Mouse (Mus musculus) C3H10T1/2 (cell line): ENCODE measurements around the gene Ccnt1. TPM values are rescaled to one million over a fixed set of nuclear protein-coding genes. Genes with fewer than 3 reads are reported as not detected.

Experiments
- polyA plus RNA-seq, 2 experiments: library from polyadenylated mRNA; unstranded; fragments of >200 nt; fragmentation: generic; extraction: Trizol; gene quantifications; one replicate each; pipeline ENCODE4 v1.2.1; 2012; ENCODE audit warnings: missing spikeins in 2 of 2

Ccnt1 gene
- 10 to 100 TPM in 1 of 2 experiments, 1 to 10 TPM in 1; 2.5 to 12.9 TPM for polyA plus RNA-seq

GRCm38 (mm10) chr15:98570873-98571538 lies at the start of gene Ccnt1, which contains the start of gene 4930415O20Rik:
TSS of gene Ccnt1 (minus strand) at chr15:98570923.
TSS of gene 4930415O20Rik (plus strand) at chr15:98571004.

GRCm38 (mm10) chr15:98609331-98610130 lies 38.8 kb upstream of the Ccnt1 start, which contains the start of gene Adcy6:
TSS of gene Adcy6 (minus strand) at chr15:98610076.

GRCm38 (mm10) chr15:98533881-98534627 lies 36.7 kb downstream of the Ccnt1 start, which contains the start of gene Kansl2:
TSS of gene Kansl2 (minus strand) at chr15:98534264.

GRCm38 (mm10) chr15:98492102-98492501 lies 78.6 kb downstream of the Ccnt1 start, which contains the start of gene Olfr279:
TSS of gene Olfr279 (plus strand) at chr15:98492402.

Other genes with a start within 250 kb of the Ccnt1 start
- not detected for gene Olfr284, start 229.9 kb downstream of the Ccnt1 start, polyA plus RNA-seq
- gene Olfr283, start 190.0 kb downstream of the Ccnt1 start, polyA plus RNA-seq: not detected
- not detected for gene Olfr282, start 139.7 kb downstream of the Ccnt1 start, polyA plus RNA-seq
- gene Olfr281, start 118.3 kb downstream of the Ccnt1 start, polyA plus RNA-seq: not detected
- gene OR5BS1P, start 101.0 kb downstream of the Ccnt1 start, polyA plus RNA-seq: not detected
- not detected for gene Lalba, start 88.2 kb downstream of the Ccnt1 start, polyA plus RNA-seq
- not detected for gene Olfr279, start 78.5 kb downstream of the Ccnt1 start, polyA plus RNA-seq
- gene Kansl2, start 36.7 kb downstream of the Ccnt1 start, polyA plus RNA-seq: 10 to 100 TPM; 32.2 to 58.9 TPM
- under 1 TPM in 1 of 2 experiments, not detected in 1; 0.20 TPM for gene 4930415O20Rik, start 81 bp upstream of the Ccnt1 start, polyA plus RNA-seq
- gene Adcy6, start 39.2 kb upstream of the Ccnt1 start, polyA plus RNA-seq: 10 to 100 TPM in 1 of 2 experiments, 1 to 10 TPM in 1; 7.2 to 50.2 TPM
- gene Cacnb3, start 59.9 kb upstream of the Ccnt1 start, polyA plus RNA-seq: 100 to 1,000 TPM in 1 of 2 experiments, 10 to 100 TPM in 1; 85.9 to 108 TPM
- gene Ddx23, start 92.0 kb upstream of the Ccnt1 start, polyA plus RNA-seq: 10 to 100 TPM; 22.9 to 83.0 TPM
- gene Rnd1, start 106.5 kb upstream of the Ccnt1 start, polyA plus RNA-seq: 10 to 100 TPM in 1 of 2 experiments, 1 to 10 TPM in 1; 9.0 to 10.5 TPM
- gene Ccdc65, start 137.3 kb upstream of the Ccnt1 start, polyA plus RNA-seq: 1 to 10 TPM in 1 of 2 experiments, under 1 TPM in 1; 0.59 to 4.3 TPM
- 100 to 1,000 TPM; 121 to 127 TPM for gene Fkbp11, start 157.3 kb upstream of the Ccnt1 start, polyA plus RNA-seq
- gene Arf3, start 192.3 kb upstream of the Ccnt1 start, polyA plus RNA-seq: 100 to 1,000 TPM in 1 of 2 experiments, 10 to 100 TPM in 1; 39.1 to 104 TPM
- gene Wnt10b, start 207.2 kb upstream of the Ccnt1 start, polyA plus RNA-seq: 1 to 10 TPM in 1 of 2 experiments, under 1 TPM in 1; 0.04 to 1.3 TPM
- under 1 TPM; 0.01 to 0.04 TPM for gene Wnt1, start 218.9 kb upstream of the Ccnt1 start, polyA plus RNA-seq
- under 1 TPM; 0.01 to 0.15 TPM for gene Ddn, start 238.6 kb upstream of the Ccnt1 start, polyA plus RNA-seq